Mouse (Mus musculus) MEL (cell line): ENCODE data around the gene 4930579F01Rik.

Experiments used
- CTCF ChIP-seq, 3 experiments: IDR thresholded peaks in 2 of 3; conservative IDR thresholded peaks in 1 of 3; 2 replicates each; pipeline ENCODE4 v1.5.1; 2011 to 2012; ENCODE audit warnings: low read length in 3 of 3, low read depth in 2 of 3, mild to moderate bottlenecking in 2 of 3, improper control_type of control experiment in 1 of 3, inconsistent platforms in 1 of 3, mixed read lengths in 1 of 3, moderate library complexity in 1 of 3; ENCODE audit not compliant: control insufficient read depth in 1 of 3, insufficient read depth in 1 of 3, poor library complexity in 1 of 3, severe bottlenecking in 1 of 3
- USF1 ChIP-seq: IDR thresholded peaks from 2 replicates; pipeline ENCODE4 v1.6.1; 2014; ENCODE audit warnings: low read depth, mild to moderate bottlenecking, inconsistent platforms, low read length, improper control_type of control experiment, moderate library complexity
- ZC3H11A ChIP-seq: IDR thresholded peaks from 2 replicates; pipeline ENCODE4 v1.6.1; 2012; ENCODE audit warnings: low read depth, mild to moderate bottlenecking, inconsistent platforms, low read length, improper control_type of control experiment

GRCm38 (mm10) chr3:138222511-138222910 lies 28.9 kb upstream of the 4930579F01Rik start:
- TF ChIP-seq CTCF (IDR thresholded peaks at IDR 0.05 in 2 of 3, conservative IDR thresholded peaks at IDR 0.05 in 1 of 3; ENCODE audit: control insufficient read depth in 1 of 3, insufficient read depth in 1 of 3, low read depth in 2 of 3, low read length in 3 of 3, poor library complexity in 1 of 3, severe bottlenecking in 1 of 3) (no peak), ZC3H11A (no peak), USF1 (no peak)
